Mouse (Mus musculus): ENCODE measurements at regions not wholly inside any gene's neighbourhood (a gene's known extent, or its start where the extent isn't known, plus 50 kb on each side); places are given as distances from the start of the nearest gene placed in this dataset.
"Not testable (repeated sequence)": the region's sequence is repeated elsewhere in the genome, so short reads cannot be mapped to it uniquely, and the experiment has no call there.

GRCm38 (mm10) chr8:20057626-20058025, 154.4 kb downstream of the Gm31371 start:
- H3K27me3 ChIP-seq (replicated peaks); H3K4me2 ChIP-seq (replicated peaks); H3K4me1 ChIP-seq (replicated peaks); H3K4me3 ChIP-seq (replicated peaks); ATAC-seq; H3K27ac ChIP-seq; H3K9ac ChIP-seq; H3K9me3 ChIP-seq; H3K36me3 ChIP-seq: not testable (repeated sequence)
- 73% methylated on average over 2 of the region's 3 CpGs for WGBS

- not testable (repeated sequence) for H3K9me3 ChIP-seq; H3K4me2 ChIP-seq (replicated peaks); H3K36me3 ChIP-seq; H3K4me1 ChIP-seq (replicated peaks); H3K9ac ChIP-seq; ATAC-seq; H3K4me3 ChIP-seq (replicated peaks); H3K27ac ChIP-seq; H3K27me3 ChIP-seq (replicated peaks)
- WGBS = 85% methylated on average over 5 of the region's 5 CpGs
Measured at GRCm38 (mm10) chr8:20098121-20098520, 194.9 kb downstream of the Gm31371 start.

- not testable (repeated sequence) for H3K9me3 ChIP-seq; H3K9ac ChIP-seq; ATAC-seq; H3K4me2 ChIP-seq (replicated peaks); H3K27me3 ChIP-seq (replicated peaks); H3K4me3 ChIP-seq (replicated peaks); H3K36me3 ChIP-seq; H3K4me1 ChIP-seq (replicated peaks); H3K27ac ChIP-seq
- WGBS = no CpG with 5 or more reads among the region's 1 CpGs
Measured at GRCm38 (mm10) chr8:20100241-20100640, 197.0 kb downstream of the Gm31371 start.

GRCm38 (mm10) chr8:20102374-20102773, 199.2 kb downstream of the Gm31371 start:
- H3K27ac ChIP-seq; H3K27me3 ChIP-seq (replicated peaks); H3K4me3 ChIP-seq (replicated peaks); H3K4me1 ChIP-seq (replicated peaks); H3K9me3 ChIP-seq; ATAC-seq; H3K4me2 ChIP-seq (replicated peaks); H3K9ac ChIP-seq; H3K36me3 ChIP-seq: not testable (repeated sequence)
- no CpG with 5 or more reads among the region's 2 CpGs for WGBS

GRCm38 (mm10) chr8:20107154-20107553, 204.0 kb downstream of the Gm31371 start:
- H3K36me3 ChIP-seq; H3K27ac ChIP-seq; H3K4me2 ChIP-seq (replicated peaks); H3K9me3 ChIP-seq; H3K4me3 ChIP-seq (replicated peaks); H3K27me3 ChIP-seq (replicated peaks); H3K9ac ChIP-seq; ATAC-seq; H3K4me1 ChIP-seq (replicated peaks): not testable (repeated sequence)
- 89% methylated on average over 1 of the region's 2 CpGs for WGBS

GRCm38 (mm10) chr8:20116785-20117184, 213.6 kb downstream of the Gm31371 start:
- H3K4me1 ChIP-seq (replicated peaks); H3K9ac ChIP-seq; H3K36me3 ChIP-seq; H3K9me3 ChIP-seq; H3K4me3 ChIP-seq (replicated peaks); H3K4me2 ChIP-seq (replicated peaks); ATAC-seq; H3K27me3 ChIP-seq (replicated peaks); H3K27ac ChIP-seq: not testable (repeated sequence)
- WGBS = 76% methylated on average over 2 of the region's 2 CpGs

GRCm38 (mm10) chr8:20119581-20119980, 216.4 kb downstream of the Gm31371 start:
- not testable (repeated sequence) for H3K27ac ChIP-seq; H3K4me2 ChIP-seq (replicated peaks); H3K4me1 ChIP-seq (replicated peaks); H3K36me3 ChIP-seq; H3K27me3 ChIP-seq (replicated peaks); ATAC-seq; H3K4me3 ChIP-seq (replicated peaks); H3K9me3 ChIP-seq; H3K9ac ChIP-seq
- 79% methylated on average over 4 of the region's 4 CpGs for WGBS

GRCm38 (mm10) chr8:20120186-20120585, 217.0 kb downstream of the Gm31371 start:
- H3K4me2 ChIP-seq (replicated peaks); H3K27ac ChIP-seq; H3K4me1 ChIP-seq (replicated peaks); ATAC-seq; H3K36me3 ChIP-seq; H3K27me3 ChIP-seq (replicated peaks); H3K9me3 ChIP-seq; H3K9ac ChIP-seq; H3K4me3 ChIP-seq (replicated peaks): not testable (repeated sequence)
- 88% methylated on average over 2 of the region's 2 CpGs for WGBS

GRCm38 (mm10) chr8:20121391-20121909, 218.3 kb downstream of the Gm31371 start:
- H3K27me3 ChIP-seq (replicated peaks); H3K4me1 ChIP-seq (replicated peaks); ATAC-seq; H3K27ac ChIP-seq; H3K4me3 ChIP-seq (replicated peaks); H3K9me3 ChIP-seq; H3K9ac ChIP-seq; H3K36me3 ChIP-seq; H3K4me2 ChIP-seq (replicated peaks): not testable (repeated sequence)
- 93% methylated on average over 10 of the region's 11 CpGs for WGBS

- peak overlapping the region; percentile 79 for H3K27ac ChIP-seq
- not testable (repeated sequence) for H3K4me1 ChIP-seq (replicated peaks); H3K9me3 ChIP-seq; H3K36me3 ChIP-seq; H3K27me3 ChIP-seq (replicated peaks)
- peak; percentile 100 for ATAC-seq
- H3K4me2 ChIP-seq (replicated peaks) = peak overlapping the region; percentile 47
- H3K4me3 ChIP-seq (replicated peaks) = peak overlapping the region; percentile 62
- H3K9ac ChIP-seq = peak overlapping the region; percentile 81
- WGBS = 7% methylated on average over 69 of the region's 72 CpGs
Measured at GRCm38 (mm10) chr8:20122067-20122925, 219.1 kb downstream of the Gm31371 start.

GRCm38 (mm10) chr8:20123545-20123944, 220.4 kb downstream of the Gm31371 start:
- not testable (repeated sequence) for H3K4me3 ChIP-seq (replicated peaks); ATAC-seq; H3K4me2 ChIP-seq (replicated peaks); H3K9me3 ChIP-seq; H3K36me3 ChIP-seq; H3K4me1 ChIP-seq (replicated peaks); H3K9ac ChIP-seq; H3K27ac ChIP-seq; H3K27me3 ChIP-seq (replicated peaks)
- 85% methylated on average over 5 of the region's 5 CpGs for WGBS

GRCm38 (mm10) chr8:20135626-20136025, 227.4 kb downstream of the Gm15319 start:
- H3K27me3 ChIP-seq (replicated peaks); ATAC-seq; H3K27ac ChIP-seq; H3K36me3 ChIP-seq; H3K4me2 ChIP-seq (replicated peaks); H3K4me3 ChIP-seq (replicated peaks); H3K9me3 ChIP-seq; H3K9ac ChIP-seq; H3K4me1 ChIP-seq (replicated peaks): not testable (repeated sequence)
- 100% methylated on average over 1 of the region's 1 CpGs for WGBS

GRCm38 (mm10) chr8:20145436-20145835, 217.6 kb downstream of the Gm15319 start:
- not testable (repeated sequence) for ATAC-seq; H3K36me3 ChIP-seq; H3K9me3 ChIP-seq; H3K9ac ChIP-seq; H3K27me3 ChIP-seq (replicated peaks); H3K4me3 ChIP-seq (replicated peaks); H3K27ac ChIP-seq; H3K4me2 ChIP-seq (replicated peaks); H3K4me1 ChIP-seq (replicated peaks)
- 87% methylated on average over 4 of the region's 4 CpGs for WGBS
